Mouse (Mus musculus): ENCODE results near the gene Ak1.

The Ak1 gene

DNA sequence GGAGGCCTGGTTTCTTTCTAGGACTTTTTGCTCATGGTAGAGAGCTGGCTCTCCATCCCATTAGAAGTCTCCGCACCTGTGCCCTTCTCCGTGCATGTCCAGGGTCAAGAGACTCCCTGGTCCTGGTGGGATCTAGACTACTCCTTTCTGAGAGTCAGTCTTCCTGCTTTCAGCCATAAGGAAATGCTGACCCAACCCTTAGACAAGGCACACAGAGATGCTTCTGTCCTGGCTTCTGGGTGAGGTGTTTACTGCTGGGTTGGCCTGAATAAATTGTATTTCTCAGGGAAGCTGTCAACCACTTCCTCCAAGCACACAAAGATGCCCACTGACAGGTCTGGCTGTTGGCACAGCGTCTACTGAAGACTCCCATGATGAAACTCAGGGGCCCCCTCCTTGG, 22.1 kb upstream of the Ak1 start, which contains the start of gene St6galnac6:
St6galnac6 (plus strand) TSS at position 301 of the 400 bp plus-strand sequence.
- ATAC-seq (ENCODE audit: low TSS enrichment) = no peak

DNA sequence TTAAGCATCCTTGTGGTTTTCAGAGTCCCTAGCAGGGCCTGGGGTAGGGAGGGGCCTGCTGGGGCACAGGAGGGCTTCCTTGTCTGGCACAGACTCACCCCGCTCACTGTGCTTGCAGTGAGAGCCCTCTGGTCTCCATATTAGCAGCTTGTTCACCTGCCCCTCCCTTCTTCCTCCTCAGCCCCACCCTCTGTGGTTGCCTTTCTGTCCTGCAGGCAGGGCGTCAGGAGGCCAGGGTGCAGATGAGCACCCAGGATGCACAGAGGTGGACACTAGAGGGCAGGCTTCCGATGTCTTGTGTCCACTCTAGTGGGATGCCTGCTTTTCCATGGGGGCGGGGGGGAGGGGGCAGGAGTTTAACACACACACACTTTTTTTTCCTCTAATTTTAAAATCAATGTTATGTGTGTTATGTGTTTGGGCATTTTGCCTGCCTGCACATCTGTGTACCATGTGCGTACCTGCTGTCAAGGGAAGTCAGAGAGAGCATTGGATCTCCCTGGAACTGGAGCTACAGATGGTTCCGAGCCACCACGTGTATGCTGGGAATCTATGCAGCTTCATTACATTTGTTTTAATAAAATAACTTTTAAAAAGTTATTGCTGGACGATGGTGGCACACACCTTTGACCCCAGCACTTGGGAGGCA, 20.0 kb upstream of the Ak1 start:
- no peak for ATAC-seq (ENCODE audit: low TSS enrichment)

DNA sequence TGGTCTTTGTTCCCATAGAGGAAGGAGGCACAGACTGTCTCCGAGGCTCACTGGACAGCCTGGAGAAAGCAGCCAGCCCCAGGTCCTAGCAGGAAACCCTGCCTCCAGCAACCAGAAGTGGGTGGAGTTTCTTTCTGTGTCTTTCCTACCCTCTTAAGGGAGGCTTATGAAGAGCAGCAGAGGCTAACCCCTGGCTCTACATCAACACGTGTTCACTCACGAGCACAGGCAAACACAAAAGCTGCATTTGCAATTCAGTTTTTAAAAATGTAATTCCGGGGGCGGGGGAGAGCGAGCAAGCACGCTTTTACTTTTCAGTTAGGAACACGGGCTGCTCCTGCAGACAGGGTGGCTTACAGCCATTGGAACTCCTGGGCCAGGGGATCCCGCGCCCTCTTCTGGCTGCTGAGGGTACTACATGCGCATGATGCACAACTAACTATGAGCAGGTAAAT, 18.9 kb upstream of the Ak1 start:
- ATAC-seq (ENCODE audit: low TSS enrichment) = peak; percentile 48

DNA sequence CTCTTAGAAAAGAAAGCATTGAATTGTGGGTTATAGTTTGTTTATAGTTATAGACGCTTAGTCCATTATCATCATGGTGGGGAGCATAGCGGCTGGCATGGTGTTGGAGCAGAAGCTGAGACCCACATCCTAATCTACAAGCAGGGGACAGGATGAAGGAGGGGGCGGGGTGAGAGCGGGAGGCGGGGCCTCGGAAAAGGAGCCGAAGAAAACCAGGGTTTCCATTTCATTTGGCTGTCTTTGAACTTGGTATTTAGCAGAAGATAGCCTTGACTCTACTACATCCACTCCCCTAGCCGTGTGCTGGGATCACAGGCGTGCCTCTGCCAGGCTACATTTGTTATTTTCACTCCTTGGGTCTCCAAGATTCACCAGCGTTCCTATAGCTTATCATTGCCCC, 16.9 kb upstream of the Ak1 start:
- ATAC-seq (ENCODE audit: low TSS enrichment) = no peak

DNA sequence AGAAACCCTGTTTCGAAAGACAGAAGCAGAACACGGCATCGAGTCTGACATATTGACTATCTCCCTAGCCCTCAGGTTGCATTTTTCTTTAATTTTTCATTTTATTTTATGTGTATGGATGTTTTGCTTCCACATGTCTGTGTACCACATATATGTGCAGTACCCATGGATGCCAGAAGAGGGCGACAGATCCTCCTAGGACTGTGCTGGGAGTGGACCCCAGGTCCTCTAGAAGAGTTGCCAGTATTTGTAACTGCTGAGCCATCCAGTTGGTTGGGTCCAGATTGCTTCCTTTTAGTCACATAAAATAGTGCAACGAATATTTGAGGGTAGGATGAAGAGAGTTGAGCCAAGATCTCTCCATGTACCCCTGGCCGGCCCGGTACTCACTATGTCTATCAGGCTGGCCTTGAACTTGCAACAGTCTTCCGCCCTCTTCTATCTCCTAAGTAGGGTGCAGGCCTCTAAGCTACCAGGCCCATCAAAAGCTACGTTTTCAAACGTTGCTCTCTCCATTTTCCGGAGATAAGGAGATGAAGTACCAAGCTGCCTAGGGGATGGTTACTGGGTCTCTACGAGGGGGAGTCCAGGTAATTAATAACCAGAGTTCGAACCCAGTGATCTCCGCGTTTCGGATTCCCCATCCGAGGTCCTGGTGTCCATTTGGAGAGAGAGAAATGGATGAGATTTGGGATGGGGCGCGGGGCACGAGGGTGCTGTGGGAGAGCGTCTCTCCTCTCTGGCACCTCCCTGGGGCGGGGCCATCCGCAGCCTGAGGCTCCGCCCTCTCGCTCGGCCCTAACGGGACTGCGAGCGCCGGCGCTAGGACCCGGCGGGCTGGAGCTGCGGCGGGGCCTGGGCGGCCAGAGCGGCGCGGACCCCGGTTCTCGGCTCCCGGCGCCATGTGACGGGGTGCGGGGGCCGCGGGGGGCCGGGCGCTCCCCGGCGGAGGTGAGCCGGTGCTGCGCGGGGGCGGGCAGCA, 15.1 kb upstream of the Ak1 start:
- peak; percentile 72 for ATAC-seq (ENCODE audit: low TSS enrichment)

DNA sequence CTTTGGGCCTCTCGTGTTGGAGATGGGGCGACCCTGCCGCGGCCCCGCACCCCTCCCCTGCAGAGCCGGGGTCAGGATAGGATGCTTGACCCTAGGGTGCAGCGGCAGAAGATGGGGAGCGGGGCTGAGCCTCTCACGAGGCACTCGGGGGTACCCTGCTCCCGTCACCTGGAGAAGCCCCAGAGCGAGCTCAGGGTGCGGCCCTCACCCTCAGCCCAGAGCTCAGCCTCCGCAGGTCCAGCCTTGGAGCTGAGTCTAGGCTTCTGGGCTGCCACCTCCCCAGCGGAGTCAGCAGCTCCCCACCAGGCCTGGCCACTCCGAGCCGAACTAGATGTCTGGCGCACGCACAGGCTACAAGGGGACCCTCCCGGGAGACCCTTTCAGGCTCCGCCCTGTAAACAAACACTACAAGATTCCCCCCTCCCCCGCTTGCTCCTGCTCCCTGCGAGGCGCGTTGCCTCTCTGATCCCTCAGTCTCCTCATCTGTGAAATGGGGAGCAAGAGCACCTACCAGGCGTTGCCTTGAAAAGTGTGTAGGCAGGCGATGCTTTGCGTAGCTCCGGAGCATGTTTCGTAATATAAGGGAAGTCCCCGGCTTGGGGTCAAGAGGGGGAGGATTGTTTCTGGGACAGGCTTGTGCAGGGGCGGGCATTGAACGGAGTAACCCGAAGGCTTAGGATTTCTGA, 14.2 kb upstream of the Ak1 start:
- ATAC-seq (ENCODE audit: low TSS enrichment) = peak; percentile 14; the same call in 1 of the 2 replicates

DNA sequence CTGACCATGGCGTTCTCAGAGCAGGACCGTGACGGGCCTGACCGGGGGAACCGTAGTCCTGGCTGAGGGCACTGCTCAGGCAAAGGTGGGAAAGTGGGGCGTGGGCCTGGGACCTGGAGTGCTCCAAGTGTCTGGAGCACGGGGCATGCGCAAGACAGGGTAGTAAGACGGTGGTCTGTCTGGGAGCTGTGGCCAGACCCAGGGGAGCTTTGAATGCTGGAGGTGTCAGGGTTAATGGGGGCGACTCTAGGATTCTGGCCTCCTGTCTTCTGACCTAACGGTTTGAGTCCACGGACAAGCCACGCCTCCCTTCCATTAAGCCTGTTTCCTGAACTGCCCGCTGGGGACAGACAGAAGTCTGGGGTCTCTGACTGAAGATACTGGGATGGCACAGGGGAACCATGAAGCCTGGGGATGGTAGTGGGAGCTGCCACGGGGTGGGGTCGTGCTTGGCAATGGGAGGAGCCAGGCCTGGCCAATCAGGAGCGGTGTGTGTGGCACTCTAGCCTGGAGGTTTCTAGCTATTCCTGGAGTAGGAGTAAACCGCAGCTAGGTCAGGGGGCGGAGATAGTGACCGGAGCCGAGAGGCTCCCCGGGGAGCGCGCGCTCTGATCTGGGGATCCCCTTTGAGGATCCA, 13.3 kb upstream of the Ak1 start:
- ATAC-seq (ENCODE audit: low TSS enrichment) = 0 out of 2 replicates have a peak, but pooled peaks have one; percentile 21

DNA sequence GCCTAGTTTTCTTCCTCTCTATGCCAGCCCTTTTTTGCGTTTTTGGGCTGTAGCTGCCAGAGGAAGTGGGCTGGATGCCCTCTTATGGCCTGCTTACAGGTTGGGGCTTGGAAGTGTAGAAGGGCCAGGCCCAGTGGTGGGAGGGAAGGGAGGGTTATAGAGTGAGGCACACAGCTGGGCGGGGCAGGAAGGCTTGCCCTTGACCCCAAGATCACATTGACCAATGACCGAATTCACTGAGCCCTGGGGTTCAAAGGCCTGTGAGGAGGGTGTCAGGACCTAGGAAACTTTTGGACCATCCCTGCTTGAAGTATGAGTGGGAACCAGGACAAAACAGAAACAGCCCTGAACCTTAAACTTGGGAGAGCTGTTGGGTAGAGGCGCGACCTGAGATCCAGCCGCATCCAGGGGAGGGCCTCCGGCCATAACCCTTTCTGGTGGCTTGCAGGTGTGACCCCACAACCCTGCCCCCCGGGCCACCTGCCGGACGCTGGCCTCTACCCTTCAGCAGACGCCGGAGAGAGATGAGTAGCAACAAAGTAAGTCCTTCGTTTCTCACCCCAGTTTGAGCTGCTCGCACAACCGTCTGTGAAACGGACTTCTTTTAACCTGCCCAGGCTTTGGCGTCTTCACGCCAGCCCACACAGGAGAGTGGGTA, 12.7 kb upstream of the Ak1 start:
- no peak for ATAC-seq (ENCODE audit: low TSS enrichment)

DNA sequence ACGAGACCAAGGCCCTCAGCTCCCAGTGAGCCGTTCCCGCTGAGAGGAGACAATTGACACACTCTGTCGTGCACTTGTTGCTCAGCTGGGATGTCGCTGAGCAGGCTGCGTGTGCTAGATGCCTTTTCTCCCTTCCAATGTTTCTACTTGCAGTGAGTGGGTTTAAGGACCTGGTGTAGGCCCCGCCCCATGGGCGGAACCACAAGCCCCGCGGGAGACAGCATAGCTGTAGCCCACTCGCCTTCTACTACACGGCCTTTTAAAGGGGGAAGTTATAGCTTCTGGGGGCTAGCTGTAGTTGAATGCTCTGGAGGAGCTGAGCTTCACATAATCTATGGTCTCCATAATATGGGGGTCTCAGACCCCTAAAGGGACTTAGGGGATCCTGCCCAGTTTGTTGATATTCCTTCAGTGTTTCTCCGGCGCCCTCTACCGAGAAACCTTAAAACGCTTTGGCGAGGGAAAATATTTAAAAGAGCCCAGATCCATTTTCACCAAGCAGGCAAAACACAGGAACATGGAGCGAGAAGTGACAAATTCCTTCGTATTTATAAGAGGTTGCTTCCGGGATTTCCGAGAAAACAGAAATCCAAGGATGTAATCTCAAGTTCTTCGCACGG, 10.8 kb upstream of the Ak1 start:
- ATAC-seq (ENCODE audit: low TSS enrichment) = peak; percentile 21; the same call in 1 of the 2 replicates

DNA sequence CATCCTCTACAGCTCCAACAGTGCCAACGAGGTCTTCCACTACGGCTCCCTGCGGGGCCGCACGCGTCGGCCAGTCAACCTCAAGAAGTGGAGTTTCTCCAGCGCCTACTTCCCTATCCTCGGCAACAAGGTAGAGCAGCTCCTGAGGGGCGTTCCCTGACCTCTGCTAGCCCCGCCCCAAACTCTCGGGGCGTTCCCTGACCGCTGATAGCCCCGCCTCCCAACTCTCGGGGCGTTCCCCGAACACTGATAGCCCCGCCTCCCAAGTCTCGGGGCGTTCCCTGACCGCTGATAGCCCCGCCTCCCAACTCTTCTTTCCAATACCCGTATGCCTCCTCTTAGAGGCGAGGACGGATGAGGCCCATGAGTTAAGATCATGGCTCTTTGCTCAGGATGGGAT, 9.3 kb upstream of the Ak1 start:
- ATAC-seq (ENCODE audit: low TSS enrichment) = no peak

DNA sequence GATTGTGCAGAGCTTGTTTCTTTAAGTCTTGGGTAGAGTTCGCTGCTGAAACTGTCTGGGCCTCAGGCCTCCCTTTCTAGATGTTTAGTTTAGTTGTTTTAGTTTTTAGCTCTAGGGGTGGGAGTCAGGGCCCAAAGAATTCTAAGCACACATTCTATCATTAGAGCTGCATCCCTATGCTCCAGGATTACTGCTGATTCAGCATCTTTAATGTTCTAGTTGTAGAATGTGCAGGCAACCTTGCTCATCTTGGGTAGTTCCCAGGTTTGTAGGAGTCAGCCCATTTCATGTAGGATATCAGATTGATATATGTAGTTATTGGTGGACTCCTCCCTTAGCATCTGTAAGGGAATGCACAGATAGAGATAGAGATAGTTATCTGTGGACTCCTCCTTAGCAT, 4.4 kb upstream of the Ak1 start:
- ATAC-seq (ENCODE audit: low TSS enrichment) = no peak

DNA sequence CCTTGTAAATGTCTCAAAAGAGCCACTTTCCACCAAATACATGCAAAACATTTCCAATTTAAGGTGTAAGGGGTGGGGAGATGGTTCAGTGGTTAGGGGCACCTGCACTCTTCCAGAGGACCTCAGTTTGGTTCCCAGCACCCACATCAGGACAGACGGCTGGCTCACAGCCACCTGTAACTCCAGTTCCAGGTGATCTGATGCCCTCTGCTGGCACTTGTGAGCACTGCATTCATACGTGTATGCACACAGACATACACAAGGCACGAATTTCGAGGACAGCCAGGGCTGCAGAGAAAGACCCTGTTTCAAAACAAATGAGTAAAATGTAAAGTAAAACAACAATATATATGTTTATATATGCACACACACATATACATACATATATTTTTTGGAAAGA, 4.0 kb upstream of the Ak1 start:
- ATAC-seq (ENCODE audit: low TSS enrichment) = no peak

DNA sequence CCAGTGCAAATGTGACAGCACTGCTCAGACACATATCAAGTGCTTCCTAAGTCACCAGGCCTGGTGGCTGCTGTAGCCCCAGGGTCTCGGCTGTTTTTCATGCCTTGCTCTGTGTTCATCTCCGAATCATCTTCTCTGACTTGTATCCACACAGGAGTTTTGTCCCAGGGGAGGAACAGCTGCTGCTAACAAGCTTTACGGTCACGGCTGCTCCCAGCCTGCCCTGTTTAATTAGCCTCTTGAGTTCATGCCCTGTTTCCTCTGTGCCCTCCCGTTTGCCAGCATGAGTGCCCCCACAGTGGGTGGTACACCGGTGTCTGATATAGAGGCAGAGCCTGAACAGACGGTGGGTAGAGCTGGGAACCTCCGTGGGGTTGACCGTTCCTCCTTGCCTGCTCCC, 3.5 kb upstream of the Ak1 start:
- ATAC-seq (ENCODE audit: low TSS enrichment) = no peak

DNA sequence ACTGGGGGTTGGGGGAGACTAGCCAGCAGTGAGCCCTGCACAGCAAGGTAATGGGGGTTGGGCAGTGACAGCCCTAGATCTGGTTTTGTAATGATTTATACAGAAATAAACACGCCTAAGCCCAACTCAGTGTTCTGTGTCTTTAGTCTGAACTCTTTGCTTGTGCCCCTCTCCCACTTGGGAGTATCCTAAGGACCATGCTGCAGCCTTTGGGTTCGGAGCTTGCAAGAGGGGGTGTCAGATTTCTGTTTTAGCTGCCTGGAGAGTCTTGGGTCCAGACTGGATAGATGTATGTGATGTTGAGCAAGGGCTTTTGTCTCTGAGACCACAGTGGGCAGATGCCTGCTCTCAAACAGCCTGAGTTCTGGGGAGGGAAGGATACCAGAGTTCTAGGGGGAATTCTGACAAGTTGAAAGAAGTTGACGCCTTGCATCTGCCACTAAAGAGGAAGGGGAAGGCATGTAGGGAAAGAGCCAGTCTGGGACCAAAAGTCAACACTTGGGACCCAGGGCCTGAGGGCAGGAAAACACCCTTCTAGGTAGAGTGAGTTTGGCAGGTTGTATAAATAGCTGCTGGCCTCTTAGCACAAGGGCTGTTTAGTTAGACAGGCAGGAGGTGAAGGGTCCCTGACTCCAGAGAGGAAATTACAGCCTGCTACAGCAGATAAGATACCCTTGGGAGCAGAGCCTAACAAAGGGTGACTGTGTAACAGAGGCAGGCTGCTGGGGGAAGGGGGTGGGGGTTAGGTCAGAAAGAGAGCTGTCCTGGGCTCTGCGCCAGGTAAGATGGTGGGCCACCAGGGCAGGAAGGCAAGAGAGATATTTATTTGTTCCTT, 659 bp upstream of the Ak1 start:
- ATAC-seq (ENCODE audit: low TSS enrichment) = no peak

DNA sequence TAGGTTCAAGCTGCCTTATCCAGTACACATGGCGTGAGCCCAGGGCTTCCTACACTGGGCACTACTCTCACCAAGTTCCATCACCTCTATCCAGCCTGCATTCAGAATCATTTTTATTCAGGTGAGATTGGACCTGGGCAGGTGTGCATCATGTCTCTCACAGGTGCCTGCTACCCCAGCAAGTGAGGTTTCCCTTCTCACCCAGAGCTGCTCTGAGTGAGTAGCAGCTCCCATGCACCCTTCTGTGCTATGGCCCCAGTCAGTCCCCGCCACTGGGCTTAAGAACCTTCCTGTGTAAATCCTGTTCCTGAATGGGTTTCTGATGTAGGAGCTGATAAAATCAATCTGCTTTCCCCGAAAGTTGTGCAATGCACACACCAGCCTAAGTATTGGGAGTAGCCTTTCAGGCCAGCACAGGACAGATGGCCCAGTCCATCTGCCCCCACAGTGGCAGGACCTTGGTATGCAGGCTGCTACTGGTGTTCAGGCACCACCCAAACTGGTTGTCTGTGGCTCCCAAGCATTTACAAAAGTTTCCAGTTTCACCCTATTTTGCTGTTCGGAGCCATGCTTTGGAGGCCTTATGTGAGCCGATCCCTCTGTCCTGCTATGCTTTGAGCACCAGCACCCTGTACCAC, 2.7 kb downstream of the Ak1 start:
- ATAC-seq (ENCODE audit: low TSS enrichment) = no peak

DNA sequence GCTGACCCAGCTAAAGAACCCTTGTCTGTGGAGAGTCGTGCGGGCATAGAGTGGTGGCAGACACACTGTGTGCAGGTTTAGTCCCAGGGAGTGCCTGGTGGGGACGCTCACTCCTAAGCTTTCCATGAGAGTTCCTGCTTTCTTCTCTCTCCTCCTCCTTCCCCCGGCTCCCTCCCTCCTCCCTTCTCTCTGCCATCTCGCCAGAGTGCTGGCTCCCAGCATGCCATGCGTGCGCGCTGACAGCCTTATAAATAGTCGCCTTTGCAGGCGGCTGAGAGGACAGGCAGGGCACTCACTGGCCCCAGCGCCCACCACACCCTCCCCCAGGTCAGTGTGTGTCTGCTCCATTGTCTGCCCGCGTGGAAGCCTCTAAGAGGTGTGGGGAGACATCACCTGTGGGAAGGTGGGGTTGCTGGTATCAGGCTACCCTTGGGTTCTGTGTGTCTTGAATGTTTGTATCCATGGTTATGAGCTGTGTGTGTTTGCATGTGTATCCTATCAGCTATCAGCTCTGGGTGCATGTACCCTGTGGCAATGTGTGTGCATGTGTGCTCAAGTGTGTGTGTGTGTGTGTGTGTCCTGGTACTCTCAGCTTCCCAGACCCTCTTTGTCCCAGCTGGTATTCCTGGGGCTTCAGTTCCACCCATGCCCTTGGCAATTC, 3.8 kb downstream of the Ak1 start:
- peak; percentile 81 for ATAC-seq (ENCODE audit: low TSS enrichment)

DNA sequence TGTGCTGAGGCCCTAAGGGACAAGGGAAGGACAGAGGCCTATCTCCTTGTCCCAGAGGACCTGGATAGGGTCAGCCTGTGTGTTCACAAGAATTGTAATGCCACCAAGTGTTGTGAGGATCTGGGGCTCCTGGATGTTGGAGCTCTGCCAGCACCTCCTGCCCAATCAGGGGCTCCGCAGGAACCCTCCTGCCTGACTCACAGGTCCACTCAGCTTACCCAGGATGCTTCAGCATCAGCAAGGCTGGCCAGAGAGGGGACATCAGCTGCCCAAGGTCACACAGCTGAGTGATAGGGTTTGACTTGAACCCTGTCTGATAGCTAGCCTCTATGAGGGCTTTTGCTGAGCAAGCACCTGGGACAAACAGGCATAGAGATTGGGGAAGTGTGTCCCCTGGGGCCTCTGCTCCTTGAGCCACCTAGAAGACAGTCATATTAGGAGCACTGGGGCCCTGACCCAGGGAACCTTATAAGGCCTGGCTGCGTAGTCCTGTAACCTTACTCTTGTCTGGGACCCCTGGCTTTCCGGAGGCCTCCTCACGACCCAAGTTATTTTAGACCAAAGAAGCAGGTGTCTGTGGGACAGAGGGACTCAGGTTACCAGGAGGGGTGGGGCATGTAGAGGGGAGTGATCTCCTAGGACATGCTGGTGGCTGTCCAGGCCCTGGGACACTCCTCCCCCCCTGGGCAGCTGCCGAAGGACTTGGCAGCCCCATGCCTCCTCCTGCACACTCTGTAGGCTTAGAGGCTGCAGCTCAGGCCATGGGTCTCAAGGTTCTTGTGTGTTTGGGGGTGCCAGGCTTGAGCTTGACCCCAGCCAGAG, 4.5 kb downstream of the Ak1 start:
- peak; percentile 13; the same call in 1 of the 2 replicates for ATAC-seq (ENCODE audit: low TSS enrichment)
